Mouse (Mus musculus) liver, postnatal 0 days (tissue): Measurements from ENCODE around the gene Gm10188. TPM values are rescaled to one million over a fixed set of nuclear protein-coding genes. Genes with fewer than 3 reads are reported as not detected.

ENCODE experiments used
- ATAC-seq: fragments of 200-750 bp; cut with Nextera tagmentation; 2 replicates; pipeline ENCODE4 v1.8.0; 2017; ENCODE audit warnings: mild to moderate bottlenecking, moderate library complexity
- DNase-seq: peaks from one replicate; pipeline ENCODE4 v3.0.0-alpha.2; 2016
- H3K27ac ChIP-seq: fragments of 300-500 bp; sonication (generic); 2 replicates; pipeline ENCODE4 v1.5.1; 2014; ENCODE audit warnings: antibody characterized with exemption, moderate library complexity, mild to moderate bottlenecking, low read depth
- H3K27me3 ChIP-seq: fragments of 300-500 bp; sonication (generic); 2 replicates; pipeline ENCODE4 v1.6.1; 2014; ENCODE audit warnings: low read length, control low read depth, mixed read lengths; ENCODE audit not compliant: insufficient read depth
- H3K36me3 ChIP-seq: fragments of 300-500 bp; sonication (generic); replicated peaks from 2 replicates; pipeline ENCODE4 v1.6.1; 2014; ENCODE audit warnings: mild to moderate bottlenecking, control low read depth, low read length, moderate library complexity, mixed read lengths; ENCODE audit not compliant: insufficient read depth
- H3K4me1 ChIP-seq: fragments of 300-500 bp; sonication (generic); 2 replicates; pipeline ENCODE4 v1.6.1; 2014; ENCODE audit warnings: antibody characterized with exemption, mild to moderate bottlenecking, control low read depth; ENCODE audit not compliant: insufficient read depth
- H3K4me2 ChIP-seq: fragments of 300-500 bp; sonication (generic); 2 replicates; pipeline ENCODE4 v1.6.1; 2014; ENCODE audit warnings: low read depth, mild to moderate bottlenecking, low read length, moderate library complexity, mixed read lengths
- H3K4me3 ChIP-seq: fragments of 300-500 bp; sonication (generic); 2 replicates; pipeline ENCODE4 v1.5.1; 2014; ENCODE audit warnings: low read depth, low read length
- H3K9ac ChIP-seq: fragments of 300-500 bp; sonication (generic); replicated peaks from 2 replicates; pipeline ENCODE4 v1.6.1; 2014; ENCODE audit warnings: mild to moderate bottlenecking, moderate library complexity
- H3K9me3 ChIP-seq: fragments of 300-500 bp; sonication (generic); 2 replicates; pipeline ENCODE4 v1.6.1; 2016; ENCODE audit warnings: mild to moderate bottlenecking, control low read depth, low read length, mixed read lengths
- CTCF ChIP-seq: sonication (generic); IDR thresholded peaks from 2 replicates; pipeline ENCODE4 v1.5.1; 2016; ENCODE audit warnings: antibody characterized with exemption, low read depth
- EP300 ChIP-seq: IDR thresholded peaks from 2 replicates; pipeline ENCODE4 v1.6.1; 2016; ENCODE audit warnings: antibody characterized with exemption, low read depth, mild to moderate bottlenecking
- WGBS: fragments of 180-500 bp; shearing (Covaris S2); extraction: QIAGEN DNeasy Blood & Tissue Kit; methylation state at CpG from one replicate; pipeline ENCODE4 v1.1.7; 2014; ENCODE audit not compliant: insufficient replicate concordance; 5-methylcytosine and 5-hydroxymethylcytosine counted together
- polyA plus RNA-seq: library from polyadenylated mRNA; unstranded; fragments of >200 nt; fragmentation: Nextera tagmentation; extraction: Ambion mirVana; gene quantifications from 2 replicates; pipeline ENCODE4 v1.2.1, GENCODE M21; 2015

Gm10188 gene
- polyA plus RNA-seq, 1 experiment from 2014 or later, result not detected

DNA sequence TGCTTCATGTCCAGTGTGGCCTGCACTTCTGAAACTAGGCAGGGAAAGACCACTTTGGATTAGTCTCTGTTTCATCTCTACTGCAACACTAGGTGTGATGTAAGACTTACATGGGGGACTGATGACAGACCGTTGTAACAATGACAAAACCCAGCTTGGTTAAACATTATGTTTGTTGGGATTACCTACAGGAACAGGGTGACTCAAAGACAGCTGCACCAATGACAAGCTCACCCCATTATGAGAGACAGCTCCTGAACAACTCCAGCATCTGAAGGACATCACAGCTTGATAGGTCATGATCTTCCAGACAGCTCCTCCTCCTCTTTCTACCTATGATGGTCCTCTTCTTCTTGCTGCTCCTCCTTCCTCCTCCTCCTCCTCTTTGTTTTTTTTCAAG, 30.8 kb upstream of the Gm10188 start:
- no peak for ATAC-seq
- Histone ChIP-seq H3K9ac (no peak overlapping the region), H3K4me1 (peaks cover 10% of the 10 kb centered on the region), H3K27me3 (no peaks in the 10 kb centered on the region), H3K27ac (no peak overlapping the region), H3K4me2 (no peak overlapping the region), H3K36me3 (no peaks in the 10 kb centered on the region), H3K4me3 (no peak overlapping the region), H3K9me3 (no peaks in the 10 kb centered on the region)
- no peak for TF ChIP-seq EP300
- TF ChIP-seq CTCF, result no peak
- DNase-seq, result no peak
- WGBS, result 76% methylated on average over 1 of the region's 1 CpGs

DNA sequence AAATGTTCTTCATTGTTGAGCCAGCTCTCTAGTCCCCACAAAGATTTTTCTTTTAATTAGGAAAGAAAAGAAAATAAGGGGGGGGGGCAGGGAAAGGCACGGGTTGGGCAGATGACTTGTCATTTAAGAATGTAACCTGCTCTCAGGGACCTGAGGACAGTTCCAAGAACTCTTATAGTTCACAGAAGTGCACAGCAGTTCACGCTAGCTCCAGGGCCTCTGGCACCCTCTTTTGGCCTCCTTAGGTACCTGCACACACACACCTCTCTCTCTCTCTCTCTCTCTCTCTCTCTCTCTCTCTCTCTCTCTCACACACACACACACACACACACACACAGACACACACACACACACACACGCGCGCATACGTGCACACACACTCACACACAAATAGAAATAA, 24.9 kb upstream of the Gm10188 start:
- Histone ChIP-seq H3K27ac (no peak overlapping the region), H3K9ac (no peak overlapping the region), H3K4me2 (no peak overlapping the region), H3K9me3 (no peaks in the 10 kb centered on the region), H3K27me3 (no peaks in the 10 kb centered on the region), H3K4me3 (no peak overlapping the region), H3K4me1 (no peaks in the 10 kb centered on the region), H3K36me3 (no peaks in the 10 kb centered on the region)
- 81% methylated on average over 6 of the region's 6 CpGs for WGBS
- ATAC-seq (no peak), DNase-seq (no peak)
- TF ChIP-seq CTCF (peak; percentile 16; the same call in 1 of the 2 replicates), EP300 (no peak)

DNA sequence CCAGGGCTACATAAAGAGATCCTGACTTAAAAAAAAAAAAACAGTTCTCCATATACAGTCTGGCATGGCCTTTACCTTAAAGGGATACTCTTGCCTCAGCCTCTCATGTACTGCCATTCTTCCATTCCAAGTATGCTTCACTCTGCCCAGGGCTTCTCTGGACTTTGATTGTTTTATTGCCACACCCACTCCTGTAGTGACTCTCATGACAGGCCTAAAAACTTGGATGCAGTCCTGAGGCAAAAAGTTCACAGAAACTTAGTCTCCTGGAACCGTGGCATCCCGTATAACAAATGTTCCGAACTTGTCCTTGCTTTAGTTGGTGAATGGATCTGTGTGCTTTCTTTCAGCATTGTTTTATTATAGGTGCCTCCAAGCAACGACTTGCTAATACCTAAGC, 17.1 kb upstream of the Gm10188 start:
- Histone ChIP-seq H3K4me2 (no peak overlapping the region), H3K9ac (no peak overlapping the region), H3K9me3 (no peaks in the 10 kb centered on the region), H3K4me1 (no peaks in the 10 kb centered on the region; the same call in 1 of the 2 replicates), H3K27ac (no peak overlapping the region), H3K36me3 (no peaks in the 10 kb centered on the region), H3K27me3 (no peaks in the 10 kb centered on the region), H3K4me3 (no peak overlapping the region)
- no peak for DNase-seq
- no peak for TF ChIP-seq CTCF
- TF ChIP-seq EP300, result no peak
- no peak for ATAC-seq
- WGBS, result 87% methylated on average over 4 of the region's 4 CpGs

DNA sequence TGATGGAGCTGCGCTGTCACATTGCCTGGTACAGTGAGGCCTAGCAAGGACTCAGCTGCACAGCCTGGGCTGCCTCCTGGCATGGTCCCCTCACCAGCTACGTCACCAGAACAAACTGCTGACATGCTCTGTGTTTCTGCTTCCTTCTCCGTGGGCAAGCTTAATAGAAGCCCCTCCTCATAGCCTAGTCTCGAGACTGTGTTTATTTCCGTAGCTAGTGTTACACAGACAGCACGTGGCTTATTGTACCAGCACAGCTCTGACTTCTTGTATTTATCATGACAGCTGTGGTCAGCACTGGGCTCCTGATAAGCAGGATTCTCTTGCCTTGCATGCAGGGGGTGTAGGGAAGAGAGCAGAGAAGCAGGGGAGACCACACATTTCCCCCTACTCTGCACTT, 16.6 kb upstream of the Gm10188 start:
- Histone ChIP-seq H3K9ac (no peak overlapping the region), H3K27me3 (no peaks in the 10 kb centered on the region), H3K4me2 (no peak overlapping the region), H3K4me3 (no peak overlapping the region), H3K27ac (no peak overlapping the region), H3K4me1 (no peaks in the 10 kb centered on the region; the same call in 1 of the 2 replicates), H3K36me3 (no peaks in the 10 kb centered on the region), H3K9me3 (no peaks in the 10 kb centered on the region)
- TF ChIP-seq CTCF, result no peak
- no peak for TF ChIP-seq EP300
- 27% methylated on average over 6 of the region's 6 CpGs for WGBS
- DNase-seq (no peak), ATAC-seq (0 out of 2 replicates have a peak, but pooled peaks have one; percentile 27)

DNA sequence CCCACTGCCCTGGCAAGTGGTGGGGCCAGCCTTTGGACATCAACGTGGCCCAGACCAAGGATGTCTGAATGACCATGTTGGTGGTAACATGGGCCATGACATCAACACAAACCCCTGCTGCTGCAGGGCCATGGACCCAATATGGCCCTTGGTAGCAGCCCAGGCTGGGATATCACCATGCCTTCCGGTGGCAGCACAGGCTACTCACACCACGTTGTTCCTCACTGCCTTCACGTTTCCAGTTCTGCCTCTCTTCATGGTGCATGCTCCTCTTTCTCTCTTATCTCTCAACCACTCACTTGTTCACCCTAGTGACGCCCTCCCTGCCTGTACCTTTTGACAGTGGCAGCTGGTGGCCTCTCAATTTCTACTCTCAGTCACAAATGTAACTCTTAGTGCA, 15.4 kb upstream of the Gm10188 start:
- 59% methylated on average over 5 of the region's 5 CpGs for WGBS
- no peak for TF ChIP-seq EP300
- no peak overlapping the region for H3K4me3 ChIP-seq
- ATAC-seq (no peak), DNase-seq (no peak)
- H3K4me1 ChIP-seq, result no peaks in the 10 kb centered on the region; the same call in 1 of the 2 replicates
- no peak overlapping the region for H3K4me2 ChIP-seq
- no peaks in the 10 kb centered on the region for H3K27me3 ChIP-seq
- H3K9me3 ChIP-seq, result no peaks in the 10 kb centered on the region
- no peak overlapping the region for H3K9ac ChIP-seq
- no peak overlapping the region for H3K27ac ChIP-seq
- H3K36me3 ChIP-seq, result no peaks in the 10 kb centered on the region

DNA sequence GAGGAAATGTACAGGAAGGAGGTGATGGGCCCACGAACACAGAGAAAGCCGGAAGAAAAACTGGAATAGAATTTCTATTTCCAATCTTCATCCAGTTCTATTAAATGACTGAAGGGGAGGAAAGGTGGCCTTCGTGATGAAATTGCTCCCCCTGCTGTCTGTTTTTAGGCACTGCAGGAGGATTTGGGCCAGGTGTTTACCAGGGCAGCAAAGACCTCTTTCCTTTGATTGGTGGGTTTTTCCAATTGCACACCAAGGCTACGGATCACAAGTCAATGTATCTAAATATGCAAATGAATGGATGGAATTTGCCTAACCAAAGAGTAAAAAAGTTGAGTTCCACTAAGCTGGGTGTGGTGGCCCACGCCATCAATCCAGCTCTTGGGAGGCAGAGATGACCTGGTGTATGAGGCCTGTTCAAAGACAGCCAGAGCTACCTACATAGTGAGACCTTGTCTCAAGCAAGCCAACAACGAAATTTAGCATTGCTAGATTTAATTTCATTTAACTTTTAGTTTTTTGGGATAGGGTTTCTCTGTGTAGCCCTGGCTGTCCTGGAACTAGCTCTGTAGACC, 8.1 kb upstream of the Gm10188 start:
- no peak for ATAC-seq
- WGBS, result 17% methylated on average over 6 of the region's 6 CpGs
- no peaks in the 10 kb centered on the region for H3K9me3 ChIP-seq

More for the DNA sequence above, 8.1 kb upstream of the Gm10188 start:
- Histone ChIP-seq H3K4me3 (no peak overlapping the region), H3K4me1 (no peaks in the 10 kb centered on the region), H3K9ac (no peak overlapping the region), H3K27me3 (0 out of 2 replicates have a peak, but pooled peaks cover 9% of the 10 kb centered on the region), H3K4me2 (no peak overlapping the region), H3K36me3 (no peaks in the 10 kb centered on the region), H3K27ac (no peak overlapping the region)
- TF ChIP-seq EP300 (no peak), CTCF (peak; percentile 93)
- DNase-seq, result peak; percentile 64
